Comparison of ENCODE assay signal across 26 mouse cellular contexts in the genomic region with DNA sequence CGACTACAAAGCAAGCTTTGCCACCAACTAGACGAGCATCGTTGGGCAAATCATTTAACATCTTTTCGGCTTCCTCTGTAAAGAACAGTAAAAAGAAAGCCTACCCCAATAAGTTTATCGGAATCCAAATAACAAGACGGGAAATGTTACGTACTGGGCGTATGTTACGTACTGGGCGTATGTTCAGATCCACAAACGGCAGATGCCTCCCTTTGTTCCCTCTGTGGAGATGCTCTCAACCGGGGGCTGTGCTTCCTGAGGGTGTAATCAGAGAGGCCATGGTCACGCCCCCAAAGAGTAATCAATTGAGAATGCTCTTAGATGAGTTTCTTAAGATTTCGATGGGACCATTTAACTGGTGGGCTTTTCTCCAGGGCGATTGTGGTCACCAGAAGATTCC. TPM values are rescaled to one million over a fixed set of nuclear protein-coding genes. Genes with fewer than 3 reads are reported as not detected.
DNase-seq lines count a peak whose midpoint lies in the region; ATAC-seq and TF ChIP-seq lines count a peak whose summit lies in the region.
"Had no signal": no experiment of that assay in that cellular context is flagged by ENCODE, and none has a peak within 500 bp of the region (broad histone marks: within the 10 kb centered on the region; RNA-seq: fewer than 3 reads in every experiment).

No protein-coding gene starts in this region.

- no peaks in the 10 kb centered on the region for H3K9me3 ChIP-seq in embryonic facial prominence, embryonic 14.5 days (ENCODE audit: control insufficient read depth, low read length)
- H3K9me3 ChIP-seq: embryonic facial prominence, embryonic 12.5 days; forebrain, embryonic 13.5 days; forebrain, embryonic 15.5 days; G1E had no signal

- peak overlapping the region; percentile 26; the same call in 1 of the 2 replicates for H3K27ac ChIP-seq in testis, adult 2 months (ENCODE audit: control insufficient read depth, insufficient read depth, low read depth, low read length)
- peak overlapping the region; percentile 24; the same call in 1 of the 2 replicates for H3K27ac ChIP-seq in embryonic facial prominence, embryonic 14.5 days (replicated peaks; ENCODE audit: low read depth, low read length)
- H3K27ac ChIP-seq: embryonic facial prominence, embryonic 12.5 days; forebrain, embryonic 13.5 days; forebrain, embryonic 15.5 days had no signal

- H3K4me2 ChIP-seq in embryonic facial prominence, embryonic 14.5 days (ENCODE audit: low read depth, low read length): no peak overlapping the region
- H3K4me2 ChIP-seq: embryonic facial prominence, embryonic 12.5 days; forebrain, embryonic 13.5 days; forebrain, embryonic 15.5 days had no signal

- DNase-seq in testis, postnatal 10 days (ENCODE audit: low spot score): no peak
- peak; percentile 88 for DNase-seq in R1 (ENCODE audit: low read depth, low spot score)
- DNase-seq in embryonic facial prominence, embryonic 14.5 days (ENCODE audit: low spot score): no peak
- no peak for DNase-seq in spleen, postnatal 4 days (ENCODE audit: low spot score in 2 of 2)
- no peak for DNase-seq in cerebellum, postnatal 25 days
- no peak for DNase-seq in thymus, postnatal 0 days (ENCODE audit: low spot score)
- DNase-seq: adrenal gland, adult 8-10 months; adrenal gland, postnatal 14 days; adrenal gland, postnatal 36 days; cerebellum, adult 11-12 months; cerebellum, adult 2 months; cerebellum, adult 9-10 months; cerebellum, postnatal 10 days; cerebellum, postnatal 36 days; embryo, embryonic 11 days; forebrain, postnatal 0 days had no signal

- H3K27me3 ChIP-seq in testis, adult 2 months (ENCODE audit: control insufficient read depth, insufficient read depth, low read length): no peaks in the 10 kb centered on the region
- H3K27me3 ChIP-seq in embryonic facial prominence, embryonic 14.5 days (replicated peaks; ENCODE audit: control insufficient read depth, insufficient read depth, low read length): no peaks in the 10 kb centered on the region
- H3K27me3 ChIP-seq: embryonic facial prominence, embryonic 12.5 days; forebrain, embryonic 13.5 days; forebrain, embryonic 15.5 days; Patski had no signal

- H3K4me3 ChIP-seq in testis, adult 2 months (ENCODE audit: control insufficient read depth, low read depth, low read length): peak overlapping the region; percentile 44; the same call in 1 of the 2 replicates
- H3K4me3 ChIP-seq in embryonic facial prominence, embryonic 14.5 days (ENCODE audit: low read depth, low read length): no peak overlapping the region
- H3K4me3 ChIP-seq: embryonic facial prominence, embryonic 12.5 days; erythroblast, embryonic 14.5 days; forebrain, embryonic 13.5 days; forebrain, embryonic 15.5 days had no signal

- H3K36me3 ChIP-seq in testis, adult 2 months (ENCODE audit: control insufficient read depth, insufficient read depth, low read length): no peaks in the 10 kb centered on the region
- no peaks in the 10 kb centered on the region for H3K36me3 ChIP-seq in embryonic facial prominence, embryonic 14.5 days (ENCODE audit: control insufficient read depth, insufficient read depth, low read length)
- H3K36me3 ChIP-seq: embryonic facial prominence, embryonic 12.5 days; forebrain, embryonic 15.5 days; G1E had no signal

- no peak for TF ChIP-seq POLR2A in testis, adult 2 months (IDR thresholded peaks at IDR 0.05; ENCODE audit: control insufficient read depth, low read depth, low read length)

- H3K4me1 ChIP-seq in testis, adult 2 months (ENCODE audit: control insufficient read depth, insufficient read depth, low read length): peaks cover 11% of the 10 kb centered on the region
- peaks cover 12% of the 10 kb centered on the region for H3K4me1 ChIP-seq in embryonic facial prominence, embryonic 14.5 days (ENCODE audit: control insufficient read depth, insufficient read depth, low read length)
- H3K4me1 ChIP-seq: forebrain, embryonic 13.5 days; forebrain, embryonic 15.5 days had no signal

- no peak overlapping the region for H3K9ac ChIP-seq in embryonic facial prominence, embryonic 14.5 days (ENCODE audit: low read depth, low read length)
- H3K9ac ChIP-seq: embryonic facial prominence, embryonic 12.5 days; forebrain, embryonic 13.5 days; forebrain, embryonic 15.5 days; forebrain, postnatal 0 days had no signal

- ATAC-seq in embryonic facial prominence, embryonic 14.5 days (ENCODE audit: low read depth): no peak
- ATAC-seq: activated CD4-positive, CD25-positive, alpha-beta regulatory T cell, adult 4 months; forebrain, embryonic 13.5 days; forebrain, embryonic 15.5 days; forebrain, postnatal 0 days; Patski had no signal

- no peak for TF ChIP-seq CTCF in testis, adult 2 months (IDR thresholded peaks at IDR 0.05; ENCODE audit: control insufficient read depth, insufficient read depth, insufficient replicate concordance, low read depth, low read length)

- WGBS in embryonic facial prominence, embryonic 14.5 days: 76% methylated on average over 15 of the region's 15 CpGs

RNA-seq across cellular contexts. Expression of a gene that starts 11.9 kb away (rescaled TPM):
- 18.5 and 19.5 TPM in 2 replicates for polyA plus RNA-seq in testis, adult 2 months (2012; rRNA removed)
- 9.1 and 10.8 TPM in 2 replicates for polyA plus RNA-seq in embryonic facial prominence, embryonic 14.5 days (2014; fragmentation: Nextera tagmentation; extraction: Ambion mirVana)
- polyA plus RNA-seq in thymus, postnatal 0 days (2015; fragmentation: Nextera tagmentation; extraction: Ambion mirVana): 3.4 and 3.8 TPM in 2 replicates
- polyA plus RNA-seq: erythroblast, embryonic 14.5 days had no signal

RNA-seq across cellular contexts. Expression of a gene that starts 59.1 kb away (rescaled TPM):
- polyA plus RNA-seq in testis, adult 2 months (2012; rRNA removed): 371 and 389 TPM in 2 replicates
- 0.47 TPM in 1 of 2 replicates, not detected in the other for polyA plus RNA-seq in embryonic facial prominence, embryonic 14.5 days (2014; fragmentation: Nextera tagmentation; extraction: Ambion mirVana)
- not detected in 2 replicates for polyA plus RNA-seq in thymus, postnatal 0 days (2015; fragmentation: Nextera tagmentation; extraction: Ambion mirVana)
- polyA plus RNA-seq: C2C12; erythroblast, embryonic 14.5 days; forebrain, embryonic 11.5 days; forebrain, embryonic 15.5 days; G1E; Patski had no signal

Comparison
In these comparisons a context has a peak if more than half of its experiments do, and no peak if none do; other contexts are left out.
1. RNA of a gene that starts 59.1 kb away (polyA plus RNA-seq): 371 to 389 TPM in testis, adult 2 months; 0.47 TPM in embryonic facial prominence, embryonic 14.5 days and not detected in thymus, postnatal 0 days; every median in the first group is over 100 times any median in the second.